Mouse (Mus musculus) lung, postnatal 25 days (tissue): ENCODE data around the gene Dnah14.

Experiments
- DNase-seq: peaks from one replicate; pipeline ENCODE4 v3.0.0; 2022; ENCODE audit warnings: low spot score

Gene Dnah14

DNA sequence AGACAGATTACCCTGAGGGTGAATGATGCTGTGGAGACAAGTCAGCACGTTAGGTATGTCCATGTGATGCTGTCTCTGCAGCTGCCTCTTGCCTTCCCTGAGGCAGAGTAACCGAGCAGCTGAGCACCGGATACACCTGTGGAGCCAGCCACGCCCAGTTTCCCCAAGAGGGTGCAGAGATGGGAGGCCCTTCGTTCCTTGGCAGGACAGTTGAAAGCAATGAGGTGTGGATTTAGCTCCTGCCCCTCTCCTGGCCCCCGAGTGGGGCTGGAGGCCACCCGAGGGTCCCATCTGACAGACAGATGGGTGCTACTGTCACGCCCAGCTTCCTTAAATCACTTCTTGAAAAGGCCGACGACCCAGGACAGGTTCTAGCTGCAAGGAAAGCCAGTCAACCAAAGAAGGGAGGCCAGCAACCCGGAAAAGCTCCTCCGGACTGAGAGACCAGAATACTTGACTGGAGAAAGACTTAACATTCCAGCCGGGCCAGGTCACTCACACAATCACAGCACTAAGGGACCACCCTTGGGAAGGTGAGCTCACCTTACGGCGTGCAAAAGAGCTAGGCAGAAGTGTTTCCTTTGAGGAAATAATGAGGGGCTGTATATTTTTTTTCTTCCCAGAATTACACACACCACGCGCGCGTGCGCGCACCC lies 276.9 kb downstream of the Dnah14 start:
- peak; percentile 77 for DNase-seq

DNA sequence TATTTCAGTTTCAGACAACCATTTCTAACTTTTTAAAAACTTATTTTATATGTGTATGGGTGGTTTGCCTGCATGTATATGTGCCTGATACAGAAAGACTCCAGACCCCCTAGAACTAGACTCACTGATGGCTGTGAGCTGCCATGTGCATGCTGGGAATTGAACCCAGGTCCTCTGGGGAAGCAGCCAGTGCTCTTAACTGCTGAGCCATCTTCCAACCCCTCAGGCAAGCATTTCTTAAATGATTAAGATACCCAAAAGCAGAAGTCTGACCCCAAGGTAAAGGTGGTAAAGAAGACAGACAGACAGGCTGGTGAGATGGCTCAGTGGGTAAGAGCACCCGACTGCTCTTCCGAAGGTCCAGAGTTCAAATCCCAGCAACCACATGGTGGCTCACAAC lies 278.5 kb downstream of the Dnah14 start:
- DNase-seq, result no peak

DNA sequence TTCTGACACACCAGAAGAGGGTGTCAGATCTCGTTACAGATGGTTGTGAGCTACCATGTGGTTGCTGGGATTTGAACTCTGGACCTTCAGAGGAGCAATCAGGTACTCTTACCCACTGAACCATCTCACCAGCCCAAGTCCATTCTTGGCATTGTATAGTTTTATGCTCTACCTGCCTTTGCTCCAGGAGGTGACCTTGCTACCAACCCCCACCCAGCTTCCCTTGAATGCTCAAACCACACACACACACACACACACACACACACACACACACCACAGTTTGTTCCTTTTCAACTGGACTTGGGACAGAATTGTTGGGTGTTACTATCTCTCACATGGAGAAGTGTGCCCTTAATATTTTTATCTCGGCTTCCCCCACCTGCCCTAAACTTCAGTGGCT lies 280.0 kb downstream of the Dnah14 start:
- DNase-seq, result no peak

DNA sequence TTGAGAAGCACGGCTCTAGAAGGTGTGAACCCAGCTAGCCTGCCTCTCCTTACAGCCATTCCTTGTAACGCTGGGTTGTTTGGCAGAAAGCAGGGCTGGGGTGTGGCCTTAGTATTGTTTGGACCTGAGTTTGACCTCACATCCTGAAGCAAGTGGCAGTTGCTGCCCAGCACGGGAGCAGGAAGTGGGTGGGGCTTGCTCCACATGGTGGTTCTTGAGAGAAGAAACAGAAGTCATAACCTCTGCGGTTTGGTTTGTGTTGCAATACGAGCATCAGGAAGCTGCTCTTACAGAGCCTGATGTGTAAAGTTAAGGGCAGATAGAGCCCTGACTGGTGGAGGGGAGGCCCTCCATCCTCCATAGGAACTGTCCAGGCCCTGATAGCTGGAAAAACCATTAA lies 284.3 kb downstream of the Dnah14 start:
- DNase-seq, result peak; percentile 97

DNA sequence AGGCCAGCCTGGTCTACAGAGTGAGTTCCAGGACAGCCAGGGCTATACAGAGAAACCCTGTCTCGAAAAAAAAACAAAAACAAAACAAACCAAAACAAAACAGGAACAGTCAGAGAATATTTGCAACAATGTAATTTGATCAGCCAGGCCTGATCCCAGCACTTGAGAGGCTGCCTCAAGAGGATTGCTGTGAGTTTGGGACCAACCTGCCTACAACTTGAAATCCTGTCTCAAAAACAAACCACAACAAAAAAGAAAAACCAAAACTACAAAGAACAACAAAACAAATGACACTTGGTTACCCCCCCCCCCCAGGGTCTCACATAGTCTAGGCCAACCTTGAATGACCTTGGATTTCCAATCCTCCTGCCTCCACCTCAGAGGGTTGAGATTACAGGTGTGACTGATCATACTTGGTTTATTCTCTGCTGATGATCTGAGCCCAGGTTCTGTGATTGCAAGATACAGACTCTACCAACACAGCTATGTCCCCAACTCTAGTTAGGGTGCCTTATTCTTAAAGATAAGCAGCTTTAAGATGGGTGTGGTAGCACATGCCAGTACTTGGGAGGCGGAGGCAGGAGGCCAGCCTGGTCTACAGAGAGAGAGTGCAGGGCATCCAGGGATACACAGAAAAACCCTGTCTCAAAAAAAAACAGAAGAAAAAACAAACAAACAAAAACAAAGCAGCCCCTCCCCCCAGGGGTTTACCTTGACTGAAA lies 285.0 kb downstream of the Dnah14 start:
- no peak for DNase-seq

DNA sequence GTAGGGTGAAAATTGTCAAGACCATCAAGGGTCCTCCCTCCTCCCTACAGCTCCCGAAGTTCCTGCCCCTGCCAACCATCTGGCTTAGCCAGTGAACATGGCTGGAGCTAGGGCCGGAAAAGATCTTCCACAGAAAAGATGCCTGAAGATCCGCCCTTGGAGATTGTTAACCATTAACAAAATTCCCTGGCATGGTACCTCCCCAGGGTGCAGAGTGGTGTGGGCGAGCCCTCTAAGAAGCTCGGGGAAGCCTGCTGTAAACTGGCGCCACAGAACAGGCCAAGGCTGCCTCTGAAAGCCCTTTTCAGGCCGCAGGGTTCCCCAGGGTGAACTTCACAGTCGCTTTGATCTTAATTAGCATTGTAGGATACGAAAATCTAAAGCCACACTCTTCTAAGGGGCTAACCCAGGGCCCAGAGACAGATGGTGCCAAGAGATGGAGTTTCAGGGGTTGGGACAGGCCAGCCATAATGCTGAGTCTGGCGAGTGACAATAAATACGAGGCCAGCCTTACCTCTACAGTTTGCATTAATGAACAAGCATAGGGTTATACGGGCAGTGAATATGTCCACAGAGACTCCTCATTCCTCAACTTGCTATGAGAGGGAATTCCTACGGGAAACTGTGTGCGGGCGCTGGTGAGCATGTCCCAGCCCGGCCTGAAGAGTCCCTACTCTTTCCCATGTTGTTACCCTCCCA lies 286.5 kb downstream of the Dnah14 start:
- no peak for DNase-seq

DNA sequence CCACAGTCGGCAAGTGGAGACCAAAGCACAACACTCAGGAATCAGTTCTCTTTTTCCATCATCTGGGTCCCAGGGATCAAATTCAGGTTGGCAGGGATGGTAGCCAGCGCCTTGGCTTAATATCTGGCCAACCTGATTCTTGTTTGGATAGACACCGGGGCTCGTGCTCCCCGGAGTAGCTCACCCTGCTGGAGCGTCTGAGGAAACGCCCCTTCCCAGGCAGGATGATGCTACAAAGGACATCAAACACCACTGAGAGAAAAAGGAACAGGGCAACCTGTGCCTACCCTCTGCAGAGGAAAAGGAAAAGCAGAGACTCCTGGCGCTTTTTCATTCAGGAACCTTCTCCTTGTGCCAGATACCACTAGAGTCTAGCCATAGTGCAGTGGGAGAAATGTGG lies 287.1 kb downstream of the Dnah14 start:
- DNase-seq, result no peak
